Mouse (Mus musculus) monocyte, adult 5-6 weeks (primary cell): ENCODE data around the gene Gba. TPM values are rescaled to one million over a fixed set of nuclear protein-coding genes. Genes with fewer than 3 reads are reported as not detected.
"Not testable (repeated sequence)": the region's sequence is repeated elsewhere in the genome, so short reads cannot be mapped to it uniquely, and the experiment has no call there.

ENCODE experiments used
- ATAC-seq: fragments of 153-309, 156-312 bp; replicated peaks from 2 replicates; pipeline ENCODE4 v1.8.0; 2017; ENCODE audit warnings: mild to moderate bottlenecking; ENCODE audit not compliant: low TSS enrichment, insufficient number of reproducible peaks, severe bottlenecking, poor library complexity, low FRiP score
- total RNA-seq: library from RNA; stranded (forward); fragments of 200-1000, 200-491, 200-594 nt; gene quantifications from 3 replicates; pipeline ENCODE4 v1.2.3, GENCODE M21; 2017

Gene Gba
- total RNA-seq, 1 experiment from 2014 or later, result 71.9 TPM

DNA sequence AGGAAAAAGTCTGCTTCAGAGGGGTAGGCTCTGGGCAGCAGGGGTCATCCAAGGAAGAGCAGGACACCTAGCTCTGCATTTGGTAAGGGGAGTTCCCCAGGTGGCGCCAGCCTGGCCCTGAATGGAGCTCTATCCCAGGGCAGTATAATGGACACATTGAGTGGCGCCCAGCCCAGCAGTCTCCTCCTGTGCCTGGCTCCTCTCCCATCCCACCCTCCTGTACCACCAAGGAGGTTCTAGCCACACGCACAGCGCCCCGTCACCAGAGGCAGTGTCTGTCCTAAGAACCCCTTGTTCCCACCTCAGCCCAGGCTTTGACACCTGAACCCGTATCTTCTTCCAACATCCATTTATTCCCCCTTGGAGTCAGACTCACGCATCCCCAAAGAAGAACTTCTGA lies 7.0 kb downstream of the Gba start:
- no peak for ATAC-seq

DNA sequence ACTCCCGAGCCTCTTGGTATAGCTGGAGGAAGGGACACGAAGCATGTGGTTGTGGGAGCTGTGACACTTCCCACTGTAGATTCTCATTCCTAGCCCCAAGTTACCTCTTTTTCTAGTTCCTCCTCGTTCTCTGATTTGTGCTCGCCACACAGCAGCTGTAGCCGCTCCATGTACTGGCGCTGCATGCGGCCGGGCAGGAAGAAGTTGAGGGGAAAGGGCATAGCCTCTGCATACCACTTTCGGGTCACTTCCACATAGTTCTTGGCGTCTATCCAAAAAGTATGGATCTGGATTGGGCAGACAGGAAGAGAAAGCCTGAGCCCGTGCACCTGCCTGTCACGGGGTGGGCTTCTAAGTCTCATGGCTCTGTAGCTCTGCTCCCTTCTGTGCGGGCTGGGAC lies 7.4 kb downstream of the Gba start:
- no peak for ATAC-seq

DNA sequence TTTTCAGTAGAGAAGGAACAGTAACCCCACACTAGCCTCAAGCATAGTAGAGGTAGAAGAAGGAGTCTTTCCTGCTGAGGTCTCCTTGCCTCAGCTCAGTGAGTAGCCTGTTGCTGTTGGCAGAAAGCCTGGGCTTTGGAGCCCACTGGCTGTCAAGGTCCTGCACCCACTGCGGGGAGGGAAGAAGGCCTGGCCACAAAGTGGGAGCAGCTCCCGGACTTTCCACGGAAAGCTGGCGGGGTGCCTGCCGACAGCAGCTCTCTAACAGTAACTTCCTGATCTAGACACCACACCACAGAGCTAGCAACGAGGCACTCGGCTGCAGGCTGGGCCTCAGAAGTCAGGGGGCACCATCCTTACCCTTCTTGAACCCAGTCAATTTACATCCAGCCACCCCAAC lies 8.0 kb downstream of the Gba start:
- ATAC-seq, result no peak

DNA sequence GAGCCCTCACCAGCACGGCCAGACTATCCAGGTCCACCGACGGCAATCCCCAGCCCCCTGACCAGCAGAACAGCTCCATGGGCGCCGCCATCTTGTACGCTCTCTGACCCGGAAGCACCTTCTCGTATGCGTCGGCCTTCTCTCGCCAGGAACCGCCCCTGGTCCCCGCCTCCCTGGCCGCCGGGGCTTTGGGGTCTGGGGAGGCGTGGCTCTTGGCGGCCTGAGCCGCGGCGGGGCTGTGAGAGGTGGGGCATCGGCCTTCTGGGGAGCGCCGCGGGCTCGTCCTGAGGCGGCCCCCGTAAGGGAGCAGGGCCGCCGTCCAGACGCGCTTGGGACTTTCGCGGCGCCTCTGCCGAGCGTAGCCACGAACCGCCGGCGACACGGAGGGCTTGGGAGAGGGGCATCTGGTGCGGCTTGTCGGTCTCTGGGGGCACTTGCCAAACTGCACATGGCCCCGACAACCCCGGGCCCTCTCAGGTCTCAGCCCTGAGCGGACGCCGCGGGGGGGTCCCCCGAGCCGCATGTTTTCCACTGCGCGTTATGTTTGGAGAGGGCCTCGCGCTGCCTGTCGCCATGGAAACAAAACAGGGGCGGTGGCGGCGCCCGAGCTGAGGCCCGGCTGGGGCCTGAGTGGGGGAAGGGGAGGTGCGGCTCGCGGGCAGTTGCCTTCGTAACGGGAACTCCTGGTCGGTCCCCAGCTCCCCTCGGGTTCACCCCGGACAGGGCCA lies 11.2 kb downstream of the Gba start:
- peak; percentile 82 for ATAC-seq

DNA sequence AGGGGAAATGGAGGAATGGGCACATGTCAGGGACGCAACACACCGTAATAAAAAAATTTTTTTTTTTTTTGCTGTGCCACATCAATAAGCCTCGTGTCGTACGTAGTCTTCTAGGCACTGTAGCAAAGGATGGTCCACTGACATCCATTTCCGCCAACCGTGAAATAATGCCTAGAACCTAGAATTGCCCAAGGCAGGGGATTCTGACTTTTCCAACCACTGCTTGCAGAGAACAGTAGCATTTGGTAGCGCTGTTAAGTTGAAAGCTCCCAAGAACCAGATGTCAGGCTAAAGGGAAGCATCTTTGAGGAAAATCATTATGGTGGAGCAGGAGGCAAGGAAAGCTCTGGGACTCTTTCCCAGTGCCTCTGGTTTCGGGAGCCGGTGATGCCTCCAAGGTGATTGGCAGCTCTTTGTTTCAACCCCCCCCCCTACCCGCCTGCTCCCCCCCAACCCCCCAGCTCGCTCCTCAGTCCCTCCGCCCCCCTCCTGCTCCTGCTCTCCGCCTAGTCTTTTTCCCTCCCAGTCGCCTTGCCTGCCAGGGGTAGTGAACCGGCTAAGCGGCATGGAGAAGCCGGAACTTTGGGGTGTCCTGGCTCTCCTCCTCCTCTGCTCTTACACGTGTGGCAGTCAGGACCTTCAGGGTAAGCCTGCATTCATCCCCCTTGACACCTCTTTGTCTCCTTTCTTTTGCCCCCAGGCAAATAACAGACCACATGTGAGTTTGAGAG lies 12.1 kb downstream of the Gba start, which contains the start of gene Thbs3:
Thbs3 (plus strand) TSS at position 500 of the 731 bp plus-strand sequence.
- no peak for ATAC-seq

DNA sequence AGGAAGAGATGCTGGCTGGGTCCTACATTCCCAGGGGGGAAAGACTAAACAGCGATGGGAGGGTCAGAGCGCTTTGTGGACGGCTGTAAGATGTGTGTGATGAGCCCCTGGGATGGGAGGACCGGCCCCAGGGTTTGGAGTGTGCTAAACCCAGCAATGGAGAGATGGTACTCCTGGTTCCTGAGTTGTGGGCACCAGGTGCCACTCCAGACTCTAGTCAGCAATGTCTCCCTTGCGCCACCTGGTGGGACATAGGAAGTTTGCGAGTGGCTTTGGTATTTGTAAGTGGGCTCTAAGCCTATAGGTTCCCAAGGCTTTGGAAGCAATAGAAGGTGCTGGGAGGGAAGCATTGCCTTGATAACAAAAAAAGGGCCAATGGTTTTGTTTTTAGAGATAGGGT lies 13.1 kb downstream of the Gba start:
- ATAC-seq, result peak; percentile 46

DNA sequence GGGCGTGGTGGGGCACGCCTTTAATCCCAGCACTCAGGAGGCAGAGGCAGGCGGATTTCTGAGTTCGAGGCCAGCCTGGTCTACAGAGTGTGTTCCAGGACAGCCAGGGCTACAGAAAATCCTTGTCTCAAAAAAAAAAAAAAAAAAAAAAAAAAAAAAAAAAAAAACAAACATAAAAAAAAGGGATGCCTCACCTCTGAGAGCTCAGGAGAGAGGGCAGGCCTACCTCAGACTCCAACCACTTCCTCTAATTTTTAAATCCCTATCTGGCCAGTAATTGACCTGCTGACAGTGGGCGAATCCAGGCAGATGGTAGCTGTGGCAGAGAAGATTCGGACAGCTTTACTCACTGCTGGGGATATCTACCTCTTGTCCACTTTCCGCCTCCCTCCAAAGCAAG lies 13.7 kb downstream of the Gba start:
- ATAC-seq, result not testable (repeated sequence)

DNA sequence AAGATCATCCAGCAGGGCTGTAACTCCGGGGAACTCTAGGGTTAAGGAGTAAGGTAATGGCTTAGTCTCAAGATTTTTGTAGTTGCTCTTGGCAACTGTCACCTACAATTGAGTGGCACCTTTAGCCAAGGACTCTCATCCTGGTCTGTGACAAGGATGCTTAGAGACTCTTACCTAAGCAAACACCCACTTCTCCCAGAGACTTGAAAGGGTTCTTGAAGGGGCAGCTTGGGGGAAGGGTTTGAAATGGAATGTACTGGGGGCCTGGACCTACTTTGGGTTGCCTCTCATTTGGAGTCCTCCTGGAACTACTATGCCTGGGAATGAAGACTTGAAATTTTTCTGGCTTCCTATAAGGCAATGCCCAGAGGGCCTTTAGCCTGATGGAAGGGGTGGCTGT lies 15.5 kb downstream of the Gba start:
- no peak for ATAC-seq

DNA sequence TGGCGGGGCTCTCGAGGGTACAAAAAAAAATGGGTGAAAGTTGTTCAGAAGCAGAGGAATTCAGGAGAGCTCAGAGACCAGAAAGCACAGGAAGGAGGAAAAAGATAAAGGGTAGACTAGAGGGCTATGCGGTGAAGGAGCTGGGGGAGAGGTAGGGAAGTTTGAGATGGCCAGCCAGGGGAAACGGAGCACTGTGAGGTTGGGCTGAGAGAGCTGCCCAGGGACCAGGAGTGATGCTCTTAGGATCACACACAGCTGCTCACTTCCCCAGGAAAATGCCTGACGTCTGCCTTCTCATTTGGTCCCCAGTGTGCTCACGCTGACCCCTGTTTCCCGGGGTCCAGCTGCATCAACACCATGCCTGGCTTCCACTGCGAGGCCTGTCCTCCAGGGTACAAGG lies 16.8 kb downstream of the Gba start:
- ATAC-seq, result no peak

DNA sequence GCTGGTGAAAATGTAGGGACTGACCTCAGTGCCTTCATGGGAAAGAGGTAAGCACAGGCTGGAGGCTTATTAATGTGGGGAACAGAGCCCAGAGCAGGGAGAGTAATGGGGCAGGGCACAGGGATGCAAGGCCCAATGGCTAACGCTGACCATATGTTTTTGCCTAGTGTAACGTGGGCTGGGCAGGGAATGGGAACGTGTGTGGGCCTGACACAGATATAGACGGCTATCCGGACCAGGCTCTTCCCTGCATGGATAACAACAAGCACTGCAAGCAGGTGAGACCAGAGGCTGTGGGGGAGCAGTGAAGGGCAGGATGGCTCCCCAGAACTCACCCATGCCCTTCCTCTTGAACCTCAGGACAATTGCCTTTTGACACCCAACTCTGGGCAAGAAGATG lies 18.4 kb downstream of the Gba start:
- ATAC-seq, result no peak

DNA sequence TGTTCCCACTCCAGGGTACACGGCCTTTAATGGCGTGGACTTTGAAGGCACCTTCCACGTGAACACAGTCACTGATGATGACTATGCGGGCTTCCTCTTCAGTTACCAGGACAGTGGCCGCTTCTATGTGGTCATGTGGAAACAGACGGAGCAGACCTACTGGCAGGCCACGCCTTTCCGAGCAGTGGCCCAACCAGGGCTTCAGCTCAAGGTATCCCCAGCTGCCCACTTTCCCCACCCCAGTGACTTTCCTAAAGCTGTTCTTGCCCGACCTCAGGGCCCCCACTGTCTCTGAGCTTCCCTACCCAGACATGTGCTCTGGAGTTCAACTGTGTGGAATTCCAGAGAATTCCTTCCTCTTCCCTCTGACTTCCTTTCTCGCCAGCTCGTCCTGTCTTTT lies 22.1 kb downstream of the Gba start:
- no peak for ATAC-seq

DNA sequence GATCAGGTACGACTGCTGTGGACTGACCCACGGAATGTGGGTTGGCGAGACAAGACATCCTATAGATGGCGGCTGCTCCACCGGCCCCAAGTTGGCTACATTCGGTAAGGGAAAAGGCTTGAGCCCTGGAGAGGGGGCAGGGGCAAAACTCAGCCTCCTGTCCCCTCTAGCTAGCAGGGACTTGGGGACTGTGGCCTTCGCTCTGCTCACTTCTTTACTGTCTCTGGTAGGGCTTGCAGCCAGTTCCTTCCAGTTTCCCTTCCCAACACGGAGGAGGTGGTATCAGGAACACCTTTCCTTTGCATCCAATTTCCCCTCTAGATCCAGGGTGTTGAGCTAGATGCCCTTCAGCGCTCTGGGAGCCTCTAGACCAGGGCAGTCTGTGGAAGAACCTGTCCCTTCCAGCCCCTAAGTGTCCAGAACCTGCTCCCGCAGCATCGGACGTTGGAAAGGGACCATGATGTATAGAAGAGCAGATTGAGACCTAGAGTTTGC lies 22.6 kb downstream of the Gba start:
- ATAC-seq, result no peak

DNA sequence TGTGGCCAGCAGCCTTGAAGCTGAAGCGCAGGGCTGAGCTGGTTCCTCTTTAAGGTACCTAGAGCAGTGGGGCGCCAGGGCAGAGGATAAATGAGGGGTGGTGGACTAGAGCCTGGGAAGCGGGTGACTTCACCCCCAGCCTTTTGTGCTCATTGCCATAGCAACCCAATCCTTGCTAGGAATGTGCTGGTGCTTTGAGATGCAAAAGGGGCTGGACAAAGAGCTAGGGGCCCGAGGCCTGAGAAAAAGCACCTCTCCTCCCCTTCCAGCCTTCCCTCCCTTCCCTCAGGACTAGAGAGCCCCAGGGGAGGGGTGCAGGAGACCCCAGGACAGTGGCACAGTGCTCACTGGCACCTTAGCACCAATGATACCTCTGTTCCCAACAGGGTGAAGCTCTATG lies 23.2 kb downstream of the Gba start:
- no peak for ATAC-seq

DNA sequence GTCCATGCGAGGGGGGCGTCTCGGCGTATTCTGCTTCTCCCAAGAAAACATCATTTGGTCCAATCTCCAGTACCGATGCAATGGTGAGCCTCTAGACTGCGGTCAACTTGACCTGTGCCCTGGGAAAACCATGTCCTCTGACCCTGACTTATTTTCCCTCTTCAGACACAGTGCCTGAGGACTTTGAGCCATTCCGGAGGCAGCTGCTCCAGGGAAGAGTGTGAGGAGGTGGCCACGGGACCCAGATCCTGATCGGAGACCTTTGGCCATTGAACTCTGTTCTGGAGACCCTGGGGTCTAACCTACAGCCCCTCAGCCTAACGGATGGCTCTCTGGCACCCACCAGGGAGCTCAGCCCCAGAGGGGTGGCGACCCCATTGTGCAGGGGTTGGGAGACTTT lies 23.6 kb downstream of the Gba start:
- ATAC-seq, result no peak

DNA sequence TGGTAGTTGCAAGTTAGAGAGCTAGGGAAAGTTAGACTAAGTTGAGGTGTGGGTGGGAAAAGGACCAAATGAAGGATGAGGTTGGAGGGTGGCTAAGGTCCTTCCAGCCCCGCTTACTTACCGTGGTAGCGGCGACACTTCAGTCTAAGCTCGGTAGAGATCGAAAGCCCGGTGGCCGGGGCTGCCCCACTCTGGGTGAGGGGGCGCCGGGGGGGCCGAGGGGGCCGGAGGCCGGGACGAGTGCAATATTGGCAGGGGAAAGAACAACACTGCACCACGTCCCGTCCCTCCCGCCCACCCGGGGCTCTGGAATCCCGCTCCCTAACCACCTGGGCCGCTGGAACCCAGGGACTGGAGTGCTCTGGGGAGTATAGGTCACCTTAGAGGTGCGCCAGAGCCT lies 24.2 kb downstream of the Gba start, which contains the start of gene Mtx1:
Mtx1 (minus strand) TSS at position 189 of the 400 bp plus-strand sequence.
- ATAC-seq, result no peak

DNA sequence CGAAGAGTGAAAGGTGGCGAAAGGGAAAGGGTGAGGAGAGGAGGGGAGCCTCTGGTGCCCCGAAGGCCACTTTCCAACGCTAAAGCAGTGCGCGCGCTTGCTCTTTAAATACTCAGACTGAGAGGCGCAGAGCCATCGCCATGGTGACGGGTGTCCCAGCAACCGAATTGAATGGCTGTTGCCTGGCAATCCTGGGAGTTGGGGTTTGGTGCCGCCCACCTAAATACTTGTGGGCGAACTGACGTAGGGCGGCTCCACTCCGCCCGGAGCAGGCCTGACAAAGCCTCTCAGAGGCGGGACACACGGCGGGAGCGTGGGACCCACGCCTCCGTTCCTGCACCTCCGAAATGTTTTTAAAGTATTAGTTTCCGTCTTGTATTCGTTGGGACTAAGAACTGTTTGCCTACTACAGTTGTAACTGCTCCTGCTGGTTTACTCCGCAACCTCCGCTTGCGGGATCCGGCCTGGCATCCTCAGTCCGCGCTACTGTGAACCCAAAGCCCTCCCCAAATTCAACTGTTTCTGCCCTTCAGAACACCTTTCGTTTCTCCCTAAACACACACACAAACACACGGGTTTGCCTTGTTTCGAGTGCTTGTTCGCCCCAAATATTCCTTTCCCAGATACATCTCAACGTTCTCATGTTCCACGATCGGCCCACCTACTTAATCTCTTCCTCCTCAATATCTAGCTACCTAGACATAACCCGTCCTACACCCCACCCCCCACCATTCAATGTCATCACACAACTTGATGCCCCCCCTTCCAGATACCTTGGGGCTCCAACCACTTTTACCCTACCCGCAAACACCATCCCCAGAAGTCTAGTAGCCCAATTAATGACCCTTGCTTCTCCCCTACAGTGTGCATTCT lies 24.8 kb downstream of the Gba start:
- ATAC-seq, result peak; percentile 19; the same call in 1 of the 2 replicates

DNA sequence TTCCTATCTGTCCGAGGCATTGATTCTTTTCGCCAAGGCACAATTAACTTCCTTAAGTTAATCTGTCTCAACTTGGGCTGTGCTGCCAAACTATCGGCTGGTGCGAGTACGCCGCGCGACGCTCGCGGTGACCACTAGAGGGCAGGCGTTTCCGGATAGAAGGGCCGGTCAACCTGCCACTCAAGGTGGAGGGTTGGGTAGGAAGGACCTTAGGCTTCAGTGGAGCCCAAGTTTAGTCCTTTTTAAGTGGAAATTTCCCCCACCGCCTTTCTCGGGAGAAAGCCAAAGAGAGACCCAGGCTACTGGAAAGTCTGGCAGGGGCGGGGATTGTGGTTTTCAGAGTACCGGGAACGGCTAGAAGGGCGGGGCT lies 25.4 kb downstream of the Gba start:
- ATAC-seq, result peak; percentile 65

DNA sequence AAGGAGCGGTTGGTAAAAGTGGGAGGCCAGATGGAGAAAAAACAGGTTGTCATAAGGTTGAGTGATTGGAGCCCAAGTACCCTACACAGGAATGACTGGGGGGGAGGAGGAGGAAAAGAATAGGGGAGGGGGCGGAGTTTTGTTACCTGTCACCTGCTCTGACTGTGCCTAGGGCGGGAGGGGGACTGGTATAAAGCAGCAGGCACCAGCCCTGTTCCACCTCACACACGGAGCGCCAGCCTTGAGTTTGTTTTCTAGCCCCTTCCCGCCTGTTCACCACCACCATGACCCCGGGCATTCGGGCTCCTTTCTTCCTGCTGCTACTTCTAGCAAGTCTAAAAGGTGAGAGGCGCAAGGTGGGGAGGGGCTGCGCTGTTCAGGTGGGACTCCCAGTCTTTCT lies 26.1 kb downstream of the Gba start, which contains the start of gene Muc1:
Muc1 (plus strand) TSS at position 222 of the 400 bp plus-strand sequence.
- ATAC-seq, result no peak

DNA sequence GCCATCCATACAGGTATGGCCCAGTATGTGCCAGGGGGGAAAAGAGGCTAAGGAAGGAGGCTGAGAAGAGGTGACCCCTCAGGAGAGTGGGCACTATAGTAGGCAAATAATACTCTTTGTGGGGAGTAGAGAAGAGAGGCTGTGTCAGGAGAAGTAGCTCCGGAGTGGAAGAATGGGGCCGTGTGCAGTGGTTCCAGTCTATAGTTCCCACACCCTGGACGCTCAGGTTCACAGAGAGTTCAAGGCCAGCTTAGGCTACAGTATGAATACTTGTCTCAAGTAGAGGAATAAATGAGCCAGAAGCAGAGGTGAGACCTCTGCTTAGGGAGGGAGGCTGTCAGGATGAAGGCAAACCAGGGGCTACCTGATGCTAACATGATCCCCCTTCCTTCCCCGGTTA lies 26.5 kb downstream of the Gba start:
- no peak for ATAC-seq
